Mouse (Mus musculus) naive thymus-derived CD4-positive, alpha-beta T cell, adult 2 months (primary cell): ENCODE results near the gene Ddx39b.
"Not testable (repeated sequence)": the region's sequence is repeated elsewhere in the genome, so short reads cannot be mapped to it uniquely, and the experiment has no call there.

ENCODE experiments used
- DNase-seq: peaks from one replicate; pipeline ENCODE4 v3.0.0-alpha.2; 2011; ENCODE audit warnings: low read depth

The Ddx39b gene

DNA sequence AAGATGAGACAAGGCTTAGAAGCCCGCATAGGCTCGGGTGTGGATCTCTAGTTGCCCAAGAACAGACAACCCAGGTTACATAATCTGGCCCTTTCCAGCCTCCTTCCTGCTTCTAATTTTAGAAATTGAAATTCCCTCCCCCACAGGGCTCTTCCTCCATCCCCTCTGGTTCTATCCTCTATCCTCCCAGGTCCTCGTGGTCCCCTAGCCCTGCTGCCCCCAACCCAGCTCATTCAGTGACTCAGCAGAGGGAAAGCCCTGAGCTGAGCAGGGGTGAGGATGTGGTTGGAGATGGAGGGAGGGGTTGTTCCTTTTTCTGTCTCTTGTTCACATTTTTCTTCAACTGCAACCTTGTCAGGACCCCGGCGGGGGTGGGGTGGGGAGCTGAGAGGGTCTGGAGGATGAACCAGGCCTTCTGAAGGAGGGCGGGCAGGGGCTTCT, 21.9 kb upstream of the Ddx39b start:
- peak; percentile 69 for DNase-seq

GRCm38 (mm10) chr17:35220156-35220952, 21.2 kb upstream of the Ddx39b start, which contains the start of gene Gm16181:
Gene Gm16181 (plus strand): TSS chr17:35220834.
- DNase-seq, result no peak

- DNase-seq, result peak; percentile 54
These were observed 19.2 kb upstream of the Ddx39b start for GRCm38 (mm10) chr17:35222299-35222698.

- no peak for DNase-seq
These were observed 16.9 kb upstream of the Ddx39b start for GRCm38 (mm10) chr17:35224641-35225040.

GRCm38 (mm10) chr17:35225456-35225855, 16.1 kb upstream of the Ddx39b start:
- no peak for DNase-seq

DNA sequence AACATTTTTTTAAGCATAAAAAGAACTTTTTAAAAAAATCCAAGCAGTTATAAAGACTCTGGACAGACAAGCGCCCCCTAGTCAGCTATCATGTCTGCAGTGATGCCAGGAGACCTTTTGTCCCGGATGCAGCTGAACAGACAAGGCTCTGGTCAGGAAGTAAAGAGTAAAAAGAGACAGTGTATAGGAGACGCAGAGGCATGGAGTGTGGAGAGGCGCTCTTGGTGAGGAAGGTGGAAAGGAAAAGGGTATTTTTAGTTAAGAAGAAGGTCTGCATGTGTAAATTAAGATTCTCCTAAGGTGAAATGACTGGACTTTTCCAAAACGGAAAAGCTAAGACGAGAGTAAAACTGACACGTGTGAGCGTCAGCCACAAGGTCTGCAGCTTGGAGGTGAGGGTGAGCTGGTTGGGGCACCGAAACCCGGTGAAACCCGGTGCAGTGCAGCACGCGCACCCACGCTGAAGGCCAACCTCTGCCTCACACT, 14.9 kb upstream of the Ddx39b start:
- peak; percentile 54 for DNase-seq

DNA sequence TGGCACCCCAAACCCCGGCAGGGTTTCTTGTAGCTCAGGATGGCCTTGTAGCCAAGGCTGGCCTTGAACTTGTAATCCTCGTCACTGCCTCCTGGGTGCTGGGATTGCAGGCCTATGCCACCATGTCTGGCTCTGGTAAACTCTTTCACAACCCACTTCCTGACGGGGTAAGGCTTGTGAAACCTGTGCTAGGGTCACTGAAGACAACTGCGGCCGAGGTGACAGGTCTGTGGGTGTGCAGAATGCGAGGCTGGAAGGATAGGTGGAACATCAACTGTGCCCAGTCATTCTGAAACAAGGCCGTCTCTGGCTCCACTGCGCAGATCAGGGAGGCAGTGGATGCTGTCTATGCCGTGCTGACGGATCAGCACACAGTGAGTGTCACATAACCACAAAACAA, 10.5 kb upstream of the Ddx39b start:
- DNase-seq, result peak; percentile 54

- DNase-seq, result peak; percentile 92
These were observed 9.5 kb upstream of the Ddx39b start for GRCm38 (mm10) chr17:35232043-35232442.

GRCm38 (mm10) chr17:35232659-35233058, 8.9 kb upstream of the Ddx39b start:
- peak; percentile 82 for DNase-seq

DNA sequence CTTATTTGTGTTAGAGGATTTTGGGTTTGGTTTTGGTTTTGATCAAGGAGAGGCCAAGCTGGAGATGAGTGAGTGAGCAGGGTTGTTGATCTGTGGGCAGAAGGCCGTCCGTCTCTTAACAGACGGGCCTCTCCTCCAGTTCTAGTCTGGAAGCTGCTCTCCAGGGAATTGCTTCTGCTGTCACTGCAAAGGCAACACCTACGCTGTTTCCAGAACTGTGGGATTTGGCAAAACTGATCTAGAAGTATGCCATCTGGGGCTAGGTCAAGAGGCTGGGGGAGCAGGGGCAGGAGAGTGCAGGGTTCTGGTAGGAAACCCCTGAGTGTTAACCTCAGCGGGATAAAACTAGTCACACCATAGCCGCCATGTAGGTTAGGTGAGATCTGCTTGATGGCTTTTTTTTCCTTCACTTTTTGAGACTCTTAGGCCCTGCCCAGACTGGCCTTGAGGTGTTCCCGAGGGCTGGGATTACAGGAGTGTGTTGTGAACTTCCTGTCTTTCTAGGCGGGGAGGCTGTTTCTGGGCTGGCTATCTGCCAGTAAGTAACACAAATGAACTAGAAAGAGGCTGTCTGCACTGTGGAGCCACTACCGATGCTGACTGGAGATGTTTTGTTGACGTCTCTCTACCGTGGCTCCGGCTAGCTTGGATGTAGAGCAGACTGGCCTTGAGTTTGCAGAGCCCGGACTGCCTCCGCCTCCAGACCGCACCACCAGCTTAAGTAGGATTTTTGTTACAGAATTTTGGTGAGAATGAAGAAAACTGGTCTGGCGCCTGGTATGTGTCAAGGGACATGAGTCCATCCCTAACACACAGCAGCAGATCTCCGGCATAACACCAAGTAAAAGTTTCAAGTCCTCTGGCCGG, 8.2 kb upstream of the Ddx39b start, which contains the start of gene Atp6v1g2:
TSS of gene Atp6v1g2 (plus strand) at position 547 of the 867 bp plus-strand sequence.
- peak; percentile 66 for DNase-seq

DNA sequence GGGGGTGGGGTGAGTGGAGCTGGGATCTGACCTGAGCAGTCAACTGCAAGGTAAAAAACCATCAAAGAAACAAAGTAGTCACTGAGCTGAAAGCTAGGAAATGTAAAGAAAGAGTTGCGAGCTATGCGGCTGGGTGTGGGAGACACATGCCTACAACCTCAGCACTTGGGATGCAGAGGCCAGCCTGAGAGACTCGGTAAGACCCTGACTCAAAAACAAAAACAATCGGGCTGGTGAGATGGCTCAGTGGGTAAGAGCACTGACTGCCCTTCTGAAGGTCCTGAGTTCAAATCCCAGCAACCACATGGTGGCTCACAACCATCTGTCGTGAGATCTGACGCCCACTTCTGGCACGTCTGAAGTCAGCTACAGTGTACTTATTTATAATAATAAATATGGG, 7.5 kb upstream of the Ddx39b start:
- not testable (repeated sequence) for DNase-seq

- DNase-seq, result peak; percentile 59
These were observed 6.6 kb upstream of the Ddx39b start for GRCm38 (mm10) chr17:35234903-35235302.

GRCm38 (mm10) chr17:35235614-35236389, 5.7 kb upstream of the Ddx39b start, which contains the start of gene Nfkbil1:
Gene Nfkbil1 (minus strand): TSS chr17:35235792.
- DNase-seq, result peak; percentile 90

GRCm38 (mm10) chr17:35236390-35236746, 5.2 kb upstream of the Ddx39b start:
- peak; percentile 99 for DNase-seq

- DNase-seq, result no peak
These were observed 4.5 kb upstream of the Ddx39b start for GRCm38 (mm10) chr17:35236996-35237395.

DNA sequence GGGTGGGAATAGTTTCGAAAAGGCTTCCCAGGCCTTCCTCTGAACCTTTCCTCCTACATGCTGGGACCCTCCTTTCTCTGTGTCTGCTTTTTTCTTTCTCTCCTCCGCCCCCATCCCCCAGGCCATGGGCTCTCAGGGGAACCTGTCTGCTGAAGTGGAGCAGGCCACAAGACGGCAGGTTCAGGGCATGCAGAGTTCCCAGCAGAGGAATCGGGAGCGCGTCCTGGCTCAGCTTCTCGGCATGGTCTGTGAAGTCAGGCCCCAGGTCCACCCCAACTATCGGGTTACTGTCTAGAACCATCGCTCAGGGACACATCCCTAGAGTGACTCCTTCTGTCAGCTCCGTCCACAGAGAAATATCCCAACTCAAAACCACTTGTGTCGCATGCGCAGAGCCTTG, 4.0 kb upstream of the Ddx39b start:
- DNase-seq, result no peak

- DNase-seq, result no peak
These were observed 1.8 kb upstream of the Ddx39b start for GRCm38 (mm10) chr17:35239700-35240099.

DNA sequence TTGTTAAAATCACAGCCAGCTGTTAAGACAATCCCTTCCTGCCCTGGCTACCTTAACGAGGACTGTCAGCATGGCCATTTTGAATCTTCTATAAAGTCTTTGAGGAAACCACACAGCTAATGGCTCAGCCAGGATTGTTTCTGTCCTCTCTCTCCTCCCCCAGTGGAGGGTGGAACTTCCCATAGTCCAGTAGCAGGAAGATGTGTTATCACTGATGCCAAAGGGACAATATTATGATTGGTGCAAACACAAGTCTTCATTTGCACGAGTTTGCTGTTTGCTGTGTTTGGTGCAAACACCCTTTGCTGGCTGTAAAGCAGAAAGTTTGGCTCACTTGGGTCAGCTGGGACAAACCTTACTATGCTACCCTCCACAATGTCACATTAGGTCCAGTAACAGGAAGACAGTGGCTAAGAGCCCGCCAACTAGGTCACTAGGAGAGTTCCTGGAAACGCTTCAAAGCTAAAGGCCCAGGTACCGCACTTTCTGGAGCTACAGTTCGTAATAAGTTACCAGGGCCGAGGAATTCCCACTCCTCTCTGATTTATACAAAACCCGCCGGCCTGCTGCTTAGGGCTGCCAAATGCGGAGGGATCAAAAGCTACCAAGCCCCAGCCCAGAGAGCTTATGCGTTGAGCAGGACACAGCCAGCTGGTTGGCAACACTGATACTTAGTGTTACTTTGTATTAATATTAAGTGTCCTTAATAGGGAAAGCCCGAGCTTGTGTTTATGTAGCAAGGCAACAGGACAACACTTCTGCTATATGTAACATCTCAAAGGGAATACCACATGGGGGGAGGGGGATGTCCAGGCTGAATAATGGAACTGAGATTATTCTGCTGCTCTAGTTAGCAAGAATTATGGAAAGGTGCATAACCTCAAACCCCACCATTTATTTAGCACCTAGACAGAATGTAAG, 902 bp upstream of the Ddx39b start:
- no peak for DNase-seq

DNA sequence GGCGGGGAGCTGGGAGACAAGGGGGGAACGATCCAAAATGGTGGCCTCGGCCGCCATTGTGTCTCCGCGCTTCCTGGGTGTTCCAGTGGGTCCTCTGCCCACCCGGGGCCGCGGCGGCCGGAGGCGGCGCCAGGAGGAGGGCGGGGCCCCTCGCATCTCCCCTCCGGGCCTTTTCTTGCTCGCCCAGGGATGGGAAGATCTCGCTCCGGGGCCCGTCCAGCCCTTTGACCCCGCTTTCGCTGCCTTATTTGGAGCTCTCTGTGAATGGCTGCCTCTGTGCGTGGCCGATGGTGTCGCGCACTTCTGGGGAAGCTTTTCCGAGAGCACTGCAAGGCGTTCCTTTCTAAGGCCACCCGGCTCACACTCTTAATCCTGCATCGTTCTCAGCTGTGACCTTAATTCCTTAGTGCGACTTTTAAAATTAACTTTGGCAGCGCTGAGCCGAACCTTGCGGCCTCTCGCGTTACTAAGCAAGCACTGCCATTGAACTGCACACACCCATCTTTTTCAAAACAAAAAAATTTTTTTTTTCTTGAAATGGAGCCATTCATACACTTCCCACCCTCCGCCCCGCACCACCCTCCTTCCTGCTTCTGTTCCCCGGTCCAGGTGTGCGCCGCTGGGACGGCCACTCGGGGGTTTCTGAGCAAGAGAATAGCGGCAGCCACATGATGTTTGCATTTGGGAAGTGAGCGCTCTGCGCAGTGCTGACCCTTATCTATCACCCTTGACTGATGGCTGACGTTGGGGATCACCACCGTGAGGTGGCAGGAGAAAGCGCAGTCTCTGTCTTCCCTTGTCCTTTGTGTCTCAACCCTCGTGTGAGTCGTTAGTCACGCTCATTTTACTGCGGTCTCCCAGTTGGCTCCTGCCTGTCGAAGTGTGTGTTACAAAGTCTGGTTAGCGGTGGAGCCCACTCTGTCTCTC, 732 bp downstream of the Ddx39b start:
- DNase-seq, result peak; percentile 75

DNA sequence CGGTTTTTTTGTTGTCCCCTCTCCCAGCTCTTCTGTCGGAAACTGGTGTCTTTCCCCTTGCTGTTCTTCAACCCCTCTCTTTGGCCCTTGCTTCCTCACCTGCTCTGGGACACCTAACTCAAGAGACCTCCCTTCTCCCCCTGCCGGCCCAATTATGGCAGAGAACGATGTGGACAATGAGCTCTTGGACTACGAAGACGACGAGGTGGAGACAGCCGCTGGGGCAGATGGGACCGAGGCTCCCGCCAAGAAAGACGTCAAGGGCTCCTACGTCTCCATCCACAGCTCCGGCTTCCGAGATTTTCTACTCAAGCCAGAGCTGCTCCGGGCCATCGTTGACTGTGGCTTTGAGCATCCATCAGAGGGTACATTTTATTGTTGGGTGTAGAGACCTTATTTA, 1.5 kb downstream of the Ddx39b start:
- no peak for DNase-seq
